Mouse (Mus musculus) CD8-positive naive resting alpha-beta T cell, adult 2 months (primary cell): ENCODE results near the gene Uckl1.

Source experiments
- DNase-seq, 2 experiments: peaks; one replicate each; pipeline ENCODE4 v3.0.0; 2022; ENCODE audit warnings: low read depth in 2 of 2, low spot score in 2 of 2

Uckl1 gene

GRCm38 (mm10) chr2:181520118-181520935, 64.4 kb downstream of the Uckl1 start, which contains the start of gene Dnajc5:
Gene Dnajc5 (plus strand): TSS chr2:181520485.
- DNase-seq, result peak; percentile 94 to 95

GRCm38 (mm10) chr2:181519201-181519600, 65.5 kb downstream of the Uckl1 start:
- no peak for DNase-seq
